Mouse (Mus musculus): ENCODE results near the gene Litaf. TPM values are rescaled to one million over a fixed set of nuclear protein-coding genes. Genes with fewer than 3 reads are reported as not detected.

The Litaf gene
- total RNA-seq, 2 experiments from 2014 or later = 21.7 to 24.2 TPM

- DNase-seq (ENCODE audit: low spot score) = no peak
- intact Hi-C loops (cut with DNase I) = no loop called here
These were observed 64.0 kb downstream of the Litaf start for GRCm38 (mm10) chr16:11001703-11002659.

- intact Hi-C loops (cut with DNase I) = no loop called here
These were observed 66.1 kb downstream of the Litaf start for GRCm38 (mm10) chr16:10999809-11000208.

DNA sequence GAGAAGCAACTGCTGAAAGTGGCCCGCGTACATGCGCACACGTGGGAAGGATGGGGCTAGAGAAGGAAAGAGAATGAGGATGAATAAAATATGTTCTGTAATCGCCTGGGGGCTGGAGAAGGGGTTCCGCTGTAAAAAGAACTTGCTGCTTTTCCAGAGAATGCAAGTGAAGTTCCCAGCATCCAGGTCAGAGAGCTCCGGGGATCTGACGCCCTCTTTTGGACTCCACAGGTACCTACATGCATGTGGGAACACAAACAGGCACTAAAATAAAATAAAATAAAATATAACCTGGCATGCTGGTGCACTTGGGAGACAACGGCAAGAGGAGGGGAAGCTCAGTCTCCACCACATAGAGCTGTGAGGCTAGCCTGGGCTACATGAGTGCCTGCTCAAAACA lies 67.7 kb downstream of the Litaf start:
- intact Hi-C loops (cut with DNase I) = no loop called here
- DNase-seq (ENCODE audit: low spot score) = no peak

More at GRCm38 (mm10) chr16:10999809-11000208, 66.1 kb downstream of the Litaf start:
- no peak for DNase-seq (ENCODE audit: low spot score)

- DNase-seq (ENCODE audit: low spot score) = no peak
- intact Hi-C loops (cut with DNase I) = no loop called here
These were observed 69.4 kb downstream of the Litaf start for GRCm38 (mm10) chr16:10996576-10996975.

- intact Hi-C loops (cut with DNase I) = loop anchor here (5.0 kb wide), 1 partner anchor 39 kb away; no protein-coding TSS in a partner anchor
- DNase-seq (ENCODE audit: low spot score) = peak; percentile 93
These were observed 72.8 kb downstream of the Litaf start for GRCm38 (mm10) chr16:10993032-10993744.

DNA sequence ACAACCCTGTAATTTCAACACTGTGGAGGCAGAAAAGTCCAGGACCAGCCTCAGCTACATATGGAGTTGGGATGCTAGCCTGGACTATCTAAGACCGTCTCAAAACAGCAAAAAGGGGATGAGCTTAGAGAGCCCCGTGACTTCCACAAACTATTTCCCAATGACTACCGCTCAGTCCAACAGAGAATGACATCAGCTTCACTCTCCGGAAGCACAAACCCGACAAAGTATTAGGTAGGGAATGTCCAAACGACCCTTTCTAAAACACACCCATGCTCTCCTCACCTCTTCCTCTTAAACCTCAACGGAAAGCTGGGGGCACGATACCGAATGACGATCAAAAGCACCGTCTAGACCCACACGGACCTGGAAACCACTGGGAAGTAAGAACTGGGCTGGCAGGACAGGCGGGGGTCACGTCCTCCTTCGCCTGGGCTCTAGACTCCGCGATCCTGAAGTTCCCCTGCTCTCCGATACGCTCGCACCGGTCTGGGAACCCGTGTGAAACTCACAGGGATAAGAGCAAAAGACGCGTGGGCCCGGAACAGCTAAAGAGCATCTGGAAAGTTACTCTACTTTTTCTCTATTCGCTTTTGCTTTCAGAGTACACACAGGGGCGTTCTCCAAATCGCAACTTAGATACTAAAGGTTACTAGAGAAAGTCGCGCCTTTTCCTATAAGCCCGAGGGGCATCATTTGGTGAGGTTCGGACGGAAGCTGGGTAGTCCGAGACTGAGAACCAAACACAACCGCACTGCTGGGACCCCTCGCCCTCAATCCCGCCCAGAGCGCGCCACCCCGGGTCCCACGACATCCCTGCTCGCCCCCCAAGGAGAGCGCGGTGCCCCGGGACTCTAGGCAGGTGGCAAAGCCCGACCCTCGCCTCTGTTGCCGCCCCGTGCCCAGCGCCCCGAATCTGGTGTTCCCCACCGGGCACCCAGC lies 73.6 kb downstream of the Litaf start:
- intact Hi-C loops (cut with DNase I) = loop anchor here (5.0 kb wide), 1 partner anchor 40 kb away; no protein-coding TSS in a partner anchor
- DNase-seq (ENCODE audit: low spot score) = no peak

GRCm38 (mm10) chr16:10991737-10992089 lies 74.2 kb downstream of the Litaf start:
- DNase-seq (ENCODE audit: low spot score) = no peak
- intact Hi-C loops (cut with DNase I) = loop anchor here (5.0 kb wide), 1 partner anchor 41 kb away; no protein-coding TSS in a partner anchor

DNA sequence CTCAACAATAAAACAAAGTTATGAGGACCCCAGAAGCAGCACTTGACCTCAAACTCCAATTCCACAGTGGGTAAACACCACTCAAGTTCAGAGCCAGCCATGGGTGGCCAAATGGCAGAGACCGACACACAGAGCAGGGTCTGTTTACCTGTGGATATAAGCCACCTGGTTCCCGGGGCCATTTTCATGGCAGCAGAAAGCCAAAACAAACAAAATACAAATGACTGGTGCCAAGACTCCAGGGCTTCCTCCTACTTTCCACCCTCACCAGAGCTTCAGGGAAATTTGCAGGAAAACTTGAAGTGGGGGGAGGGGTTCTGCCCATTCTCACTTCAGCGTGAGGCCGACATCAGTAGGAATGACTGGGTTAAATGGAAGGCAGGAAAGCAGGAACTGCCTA lies 75.2 kb downstream of the Litaf start:
- no peak for DNase-seq (ENCODE audit: low spot score)
- intact Hi-C loops (cut with DNase I) = loop anchor here (5.0 kb wide), 1 partner anchor 42 kb away; no protein-coding TSS in a partner anchor

- intact Hi-C loops (cut with DNase I) = loop anchor here (5.0 kb wide), 1 partner anchor 42 kb away; no protein-coding TSS in a partner anchor
- DNase-seq (ENCODE audit: low spot score) = no peak
These were observed 76.1 kb downstream of the Litaf start for GRCm38 (mm10) chr16:10989896-10990295.

GRCm38 (mm10) chr16:10989361-10989760 lies 76.6 kb downstream of the Litaf start:
- intact Hi-C loops (cut with DNase I) = no loop called here
- no peak for DNase-seq (ENCODE audit: low spot score)

DNA sequence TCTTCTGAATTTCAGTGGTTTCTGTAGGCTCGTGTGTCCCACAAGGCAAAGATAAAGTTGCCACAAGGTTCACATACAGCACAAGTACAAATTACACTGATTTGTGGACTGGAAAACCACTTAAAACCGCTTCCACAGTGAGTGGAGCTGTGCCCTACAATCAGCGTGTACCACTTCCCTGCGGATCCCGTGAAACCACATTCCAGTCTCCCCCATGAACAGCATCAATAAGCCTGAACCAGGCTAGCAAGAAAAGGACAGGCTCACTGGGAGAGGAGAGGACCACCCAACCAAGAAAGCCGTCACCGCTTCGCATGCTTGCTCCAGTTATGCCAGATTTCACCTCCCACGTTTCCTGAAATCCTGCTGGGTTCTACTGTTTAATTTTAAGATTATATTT lies 77.7 kb downstream of the Litaf start:
- DNase-seq (ENCODE audit: low spot score) = no peak
- intact Hi-C loops (cut with DNase I) = no loop called here

GRCm38 (mm10) chr16:10984534-10984933 lies 81.4 kb downstream of the Litaf start:
- intact Hi-C loops (cut with DNase I) = no loop called here
- no peak for DNase-seq (ENCODE audit: low spot score)

DNA sequence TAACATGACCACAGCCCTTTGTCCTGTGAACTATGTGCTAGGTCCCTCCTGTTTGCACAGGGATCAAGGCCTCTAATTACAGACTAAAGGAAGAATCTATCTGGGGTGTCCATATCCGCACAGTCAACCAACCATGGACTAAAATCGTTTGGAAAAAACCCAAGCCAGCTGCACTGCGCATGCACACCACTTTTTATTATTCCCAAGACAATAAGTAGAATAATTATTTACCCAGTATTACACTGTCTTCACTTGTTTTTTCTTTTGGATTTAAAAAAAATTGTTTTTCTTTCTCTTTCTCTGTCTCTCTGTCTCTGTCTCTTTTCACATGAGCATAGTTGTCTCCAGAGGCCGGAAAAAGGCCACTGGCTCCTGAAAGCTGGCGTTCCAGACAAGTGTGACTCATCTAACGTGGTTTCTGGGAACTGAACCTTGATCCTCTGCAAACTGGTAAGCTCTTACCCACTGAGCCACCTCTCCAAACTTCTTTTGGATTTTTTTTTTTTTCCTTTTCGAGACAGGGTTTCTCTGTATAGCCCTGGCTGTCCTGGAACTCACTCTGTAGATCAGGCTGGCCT lies 84.4 kb downstream of the Litaf start:
- no peak for DNase-seq (ENCODE audit: low spot score)
- intact Hi-C loops (cut with DNase I) = no loop called here

DNA sequence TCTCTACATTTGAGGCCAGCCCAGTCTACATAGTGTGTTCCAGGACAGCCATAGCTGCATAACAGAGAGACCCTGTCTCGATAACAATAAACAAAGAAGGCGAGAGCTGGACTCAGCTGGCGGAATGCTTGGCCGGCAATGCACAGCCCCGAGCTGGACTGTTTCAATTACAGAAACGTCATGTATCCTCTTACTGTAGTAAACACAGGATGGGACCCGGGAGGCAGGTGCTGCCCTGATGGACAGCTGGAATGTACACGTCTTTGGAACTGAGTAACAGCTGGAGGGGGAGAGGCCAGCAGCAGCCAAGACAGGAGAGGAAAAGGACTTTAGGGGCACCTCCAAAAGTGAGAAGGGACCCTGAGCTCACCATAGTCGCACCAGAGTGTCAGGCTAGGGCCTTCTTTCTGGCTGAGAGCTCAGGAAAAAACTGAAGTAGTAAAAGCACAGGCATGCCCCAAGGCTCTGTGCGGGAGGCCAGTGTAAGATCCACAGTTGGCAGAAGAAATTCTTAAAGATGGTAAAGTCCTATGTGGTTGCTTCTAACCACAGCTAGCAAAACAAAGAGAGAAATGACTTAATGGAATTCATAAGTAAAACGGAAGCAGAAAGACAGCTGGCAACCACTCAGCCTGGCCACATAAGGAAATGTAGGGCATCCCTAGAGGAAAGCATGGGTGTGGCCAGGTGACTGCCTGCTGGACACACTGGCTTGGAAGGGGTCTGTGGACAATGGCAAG lies 86.7 kb downstream of the Litaf start:
- no peak for DNase-seq (ENCODE audit: low spot score)
- intact Hi-C loops (cut with DNase I) = no loop called here

DNA sequence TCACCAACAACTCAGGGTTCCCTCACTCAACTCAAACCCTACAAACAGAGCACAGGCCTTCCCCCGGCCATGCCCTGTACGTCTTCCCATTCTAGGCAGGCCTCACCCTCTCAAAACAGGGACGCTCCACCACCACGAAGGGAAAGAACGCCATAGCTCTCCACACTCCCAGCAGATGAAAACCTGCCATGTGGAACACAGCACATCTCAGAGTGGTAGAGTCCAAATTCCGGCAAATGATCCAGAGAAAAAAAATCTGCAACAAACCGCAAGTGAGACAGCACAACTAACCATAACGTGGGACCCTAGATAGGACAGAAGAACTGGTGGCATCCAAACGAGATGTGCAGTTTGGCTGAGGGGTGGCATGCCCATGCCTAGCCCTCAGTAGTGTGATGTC lies 88.1 kb downstream of the Litaf start:
- no peak for DNase-seq (ENCODE audit: low spot score)
- intact Hi-C loops (cut with DNase I) = no loop called here

DNA sequence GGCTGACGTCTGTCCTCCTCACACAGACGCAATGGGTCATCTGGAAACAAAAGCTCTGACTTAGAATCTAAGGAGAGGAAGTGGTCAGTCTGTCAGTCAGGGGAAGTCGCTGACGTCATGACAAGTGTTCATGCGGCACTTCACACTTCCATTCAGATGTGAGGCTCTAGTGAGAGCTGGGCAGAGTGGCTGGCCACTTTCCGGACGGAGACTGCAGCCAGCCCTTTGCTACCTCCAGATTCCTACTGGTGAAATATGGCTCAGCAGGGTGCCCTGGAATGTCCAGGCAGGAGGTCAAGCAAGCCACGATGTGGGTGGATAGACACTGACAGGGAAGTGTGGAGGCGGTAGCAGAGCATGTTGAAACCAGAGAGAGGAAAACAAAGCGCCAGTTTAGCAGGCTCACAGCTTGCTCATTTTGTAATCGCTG lies 89.7 kb downstream of the Litaf start:
- intact Hi-C loops (cut with DNase I) = no loop called here
- DNase-seq (ENCODE audit: low spot score) = no peak

DNA sequence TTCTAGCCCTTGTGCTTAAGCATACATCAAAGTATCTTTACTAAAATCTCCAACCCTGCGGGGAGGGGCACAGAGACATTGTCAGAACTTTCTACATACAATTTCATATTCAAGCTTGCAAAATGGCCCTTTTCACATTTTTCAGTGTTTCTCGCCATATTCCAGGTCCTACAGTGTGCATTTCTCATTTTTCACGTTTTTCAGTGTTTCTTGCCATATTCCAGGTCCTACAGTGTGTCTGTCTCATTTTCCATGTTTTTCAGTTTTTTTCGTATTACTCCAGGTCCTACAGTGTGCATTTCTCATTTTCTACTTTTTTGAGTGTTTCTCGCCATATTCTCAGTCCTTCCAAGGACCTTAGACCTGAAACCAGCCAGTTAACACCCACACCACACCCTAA lies 91.0 kb downstream of the Litaf start:
- no peak for DNase-seq (ENCODE audit: low spot score)
- intact Hi-C loops (cut with DNase I) = no loop called here

DNA sequence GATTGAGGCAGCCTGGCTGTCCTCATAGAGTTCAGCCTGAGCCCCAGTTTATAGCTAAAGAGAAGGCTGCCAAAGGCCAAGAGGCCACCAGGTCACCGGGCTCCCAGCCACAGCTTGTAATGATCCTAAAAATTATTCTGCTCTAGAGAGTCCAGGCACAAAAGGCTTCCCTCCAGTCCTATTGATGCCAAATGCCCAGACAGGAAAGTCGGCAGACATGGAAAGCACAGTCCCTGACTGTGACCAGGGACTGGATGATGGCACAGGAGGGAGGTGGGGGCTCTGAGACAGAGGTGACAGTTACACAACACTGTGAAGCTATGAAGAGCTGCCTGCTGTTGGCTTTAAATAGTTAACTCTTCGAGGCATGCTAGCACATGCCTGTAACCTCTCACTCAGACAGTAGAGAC lies 91.9 kb downstream of the Litaf start:
- intact Hi-C loops (cut with DNase I) = no loop called here
- DNase-seq (ENCODE audit: low spot score) = no peak

DNA sequence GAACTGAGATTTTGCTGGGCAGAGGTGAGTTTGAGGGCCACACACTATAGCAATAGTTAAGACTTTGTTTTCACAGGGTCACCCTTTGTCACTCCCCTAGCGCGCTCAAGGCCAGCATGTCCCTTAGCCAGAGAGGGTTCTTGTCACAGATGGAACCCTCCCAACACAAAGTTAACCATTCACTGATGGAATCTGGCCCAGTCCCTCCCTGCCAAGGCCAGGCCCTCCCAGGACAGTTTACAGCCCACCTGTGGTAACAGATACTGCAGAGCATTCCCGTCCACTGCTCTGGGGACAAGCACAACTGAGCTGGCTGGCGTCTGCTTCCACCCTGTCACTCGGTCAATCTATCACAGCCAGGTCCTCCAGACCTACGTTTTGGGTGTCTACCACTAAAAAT lies 93.7 kb downstream of the Litaf start:
- DNase-seq (ENCODE audit: low spot score) = no peak
- intact Hi-C loops (cut with DNase I) = no loop called here
